ENCODE assay signal across 8 mouse cellular contexts in the genomic region with DNA sequence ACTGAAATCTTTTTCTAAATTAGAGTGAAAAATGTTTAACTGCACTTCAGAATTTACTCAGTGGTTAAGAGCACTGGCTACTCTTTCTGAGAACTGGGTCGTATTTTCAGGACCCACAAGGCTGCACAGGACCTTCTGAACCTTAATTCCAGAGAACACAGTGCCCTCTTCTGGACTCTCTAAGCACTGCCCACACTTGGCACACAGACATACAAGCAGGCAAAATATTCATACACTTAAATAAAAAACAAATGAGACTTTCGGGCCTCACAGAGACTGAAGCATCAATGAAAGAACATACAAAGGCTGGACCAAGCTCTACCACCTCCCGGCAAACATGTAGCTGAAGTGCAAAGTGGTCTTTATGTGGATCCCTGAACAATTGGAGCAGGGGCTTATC.
DNase-seq lines count a peak whose midpoint lies in the region; ATAC-seq lines count a peak whose summit lies in the region.

No protein-coding gene starts in this region.

- ATAC-seq in granulocyte monocyte progenitor cell, adult 5-6 weeks (replicated peaks; ENCODE audit: poor library complexity, severe bottlenecking) = no peak

- intact Hi-C loops in heart, postnatal 25 days (cut with DNase I) = no loop called here

- DNase-seq in heart, postnatal 4 days = peak; percentile 31
- DNase-seq in heart, postnatal 25 days (ENCODE audit: low spot score) = no peak
- DNase-seq in 3T3-L1 (ENCODE audit: low read depth, low spot score) (peak; percentile 50), ZHBTc4 (ENCODE audit: low read depth, low spot score) (peak; percentile 51), MN1 (ENCODE audit: low spot score) (no peak)
- peak; percentile 40 for DNase-seq in forelimb bud, embryonic 11.5 days (ENCODE audit: low read depth, low spot score)
- DNase-seq in mesoderm, embryonic 11.5 days (ENCODE audit: low read depth, low spot score) = peak; percentile 43

Comparison
In these comparisons a context has a peak if more than half of its experiments do, and no peak if none do; other contexts are left out.
1. DNase-seq: peak in heart, postnatal 4 days (single experiment), 3T3-L1 (single experiment), ZHBTc4 (single experiment), forelimb bud, embryonic 11.5 days (single experiment) and mesoderm, embryonic 11.5 days (single experiment); none in heart, postnatal 25 days (single experiment) and MN1 (single experiment).